Mouse (Mus musculus): ENCODE results near the gene Gm6096. TPM values are rescaled to one million over a fixed set of nuclear protein-coding genes. Genes with fewer than 3 reads are reported as not detected.

Gene Gm6096
- total RNA-seq, 2 experiments from 2014 or later: not detected

- Histone ChIP-seq H3K4me3 (peak overlapping the region; percentile 92), H3K27ac (peak overlapping the region; percentile 99)
- DNase-seq: no peak
- peak; percentile 36 for TF ChIP-seq CTCF (IDR thresholded peaks at IDR 0.05)
- intact Hi-C loops (cut with DNase I): no loop called here
Observed at GRCm38 (mm10) chr7:34226846-34227245, 24.0 kb upstream of the Gm6096 start.

- TF ChIP-seq CTCF (IDR thresholded peaks at IDR 0.05): no peak
- Histone ChIP-seq H3K27ac (peak overlapping the region; percentile 99), H3K4me3 (peak overlapping the region; percentile 92)
- intact Hi-C loops (cut with DNase I): loop anchor here (2.0 kb wide), 1 partner anchor 32 kb away; the partner anchor contains the start of gene Pdcd2l
- peak; percentile 76 for DNase-seq
Observed at GRCm38 (mm10) chr7:34228641-34229040, 22.2 kb upstream of the Gm6096 start.

DNA sequence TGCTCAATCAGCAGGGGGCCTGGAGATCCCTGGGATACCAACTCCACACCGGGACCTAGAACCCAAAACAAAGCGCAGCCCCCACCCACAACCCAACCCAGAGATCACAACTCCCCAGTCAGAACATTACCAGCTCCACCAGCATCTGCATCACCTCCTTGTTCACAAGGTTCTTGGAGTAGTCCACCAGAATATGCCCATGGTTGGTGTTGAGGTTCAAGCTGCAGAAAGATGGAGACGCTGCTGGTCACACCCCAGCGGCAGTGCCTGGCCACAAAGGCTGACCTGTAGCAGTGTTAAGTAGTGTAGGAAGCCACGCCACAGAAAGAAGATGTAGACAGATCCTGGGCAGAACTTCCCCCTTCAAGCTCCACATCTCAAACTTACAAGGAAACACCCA lies 21.7 kb upstream of the Gm6096 start:
- no peak for TF ChIP-seq CTCF (IDR thresholded peaks at IDR 0.05)
- Histone ChIP-seq H3K27ac (peak overlapping the region; percentile 99), H3K4me3 (peak overlapping the region; percentile 92)
- intact Hi-C loops (cut with DNase I): loop anchor here (2.0 kb wide), 1 partner anchor 32 kb away; the partner anchor contains the start of gene Pdcd2l
- DNase-seq: peak; percentile 26

GRCm38 (mm10) chr7:34229691-34230111 lies 21.1 kb upstream of the Gm6096 start:
- intact Hi-C loops (cut with DNase I): loop anchor here (2.0 kb wide), 1 partner anchor 33 kb away; the partner anchor contains the start of gene Pdcd2l
- Histone ChIP-seq H3K4me3 (peak overlapping the region; percentile 92), H3K27ac (peak overlapping the region; percentile 99)
- TF ChIP-seq CTCF (IDR thresholded peaks at IDR 0.05): no peak
- peak; percentile 71 for DNase-seq

DNA sequence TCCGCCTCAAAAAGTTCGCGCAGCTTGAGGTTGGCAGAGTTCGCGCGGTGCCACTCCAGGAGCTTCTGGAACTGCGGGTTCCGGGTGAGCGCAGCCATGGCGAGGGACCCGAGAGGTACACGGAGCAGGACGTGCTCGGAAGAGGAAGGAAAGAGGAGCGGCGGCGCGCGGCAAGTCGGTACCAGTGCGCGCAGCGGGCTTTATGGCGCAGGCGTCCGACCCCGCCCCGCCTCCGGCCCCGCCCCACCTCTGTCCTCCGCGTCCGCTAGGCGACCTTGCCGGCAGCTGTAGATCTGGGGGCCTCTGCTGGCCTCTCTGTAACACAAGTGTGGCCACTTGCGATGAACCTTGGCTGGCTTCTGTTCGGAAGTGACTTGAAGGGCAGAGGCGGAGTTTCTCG lies 20.7 kb upstream of the Gm6096 start, which contains the start of gene Gpi1:
Gene Gpi1, minus strand, starts transcription at position 221 of the 400 bp plus-strand sequence.
- peak within 1 kb of the TSS; percentile 92 for H3K4me3 ChIP-seq
- TF ChIP-seq CTCF (IDR thresholded peaks at IDR 0.05): peak; percentile 46
- intact Hi-C loops (cut with DNase I): no loop called here
- H3K27ac ChIP-seq: peak within 1 kb of the TSS; percentile 99
- DNase-seq: peak; percentile 92

DNA sequence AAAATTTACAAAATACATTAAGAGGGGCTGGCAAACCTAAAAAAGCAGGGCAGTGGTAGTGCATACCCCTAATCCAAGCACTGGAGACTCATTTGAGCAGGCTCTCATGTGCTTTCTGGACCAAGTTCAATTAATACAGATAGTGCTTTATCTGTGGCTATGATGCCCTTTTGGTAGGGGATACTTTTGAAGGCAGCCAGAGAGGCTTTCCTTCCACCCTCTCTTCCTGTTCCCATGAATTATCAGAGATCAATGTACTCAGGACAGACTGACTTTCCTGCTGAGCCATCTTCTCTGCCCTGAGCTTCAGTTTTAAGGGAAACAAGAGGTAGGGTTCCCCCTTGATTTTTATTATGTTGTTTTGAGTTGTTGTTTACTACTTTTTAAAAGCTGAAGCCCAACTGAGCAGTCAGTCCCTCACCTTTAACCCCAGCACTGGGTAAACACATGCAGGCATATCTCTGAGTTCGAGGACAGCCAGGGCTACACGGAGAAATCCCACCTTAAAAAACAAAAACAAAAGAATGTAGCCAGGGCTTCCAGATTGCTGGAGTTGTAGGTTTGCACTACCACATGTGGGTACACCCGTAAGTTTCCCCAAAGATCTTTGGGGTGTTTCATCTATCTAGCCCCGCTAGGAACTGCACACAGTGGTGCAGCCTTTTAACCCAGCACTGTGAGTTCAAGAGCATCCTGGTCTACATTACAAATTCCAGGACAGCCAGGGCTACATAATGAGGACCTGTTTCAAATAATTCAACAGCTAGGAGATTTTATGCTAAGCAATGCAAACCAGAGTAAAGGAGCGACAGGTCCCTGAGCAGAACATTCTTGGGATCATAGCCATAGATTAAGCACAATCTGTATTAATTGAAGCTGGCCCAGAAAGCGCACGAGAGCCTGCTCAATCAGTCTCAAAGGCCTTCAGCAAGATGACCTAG lies 17.8 kb upstream of the Gm6096 start:
- Histone ChIP-seq H3K27ac (peak overlapping the region; percentile 98), H3K4me3 (peak overlapping the region; percentile 66)
- intact Hi-C loops (cut with DNase I): no loop called here
- TF ChIP-seq CTCF (IDR thresholded peaks at IDR 0.05): no peak
- no peak for DNase-seq

- H3K4me3 ChIP-seq: peak overlapping the region; percentile 66
- intact Hi-C loops (cut with DNase I): no loop called here
- peak overlapping the region; percentile 98 for H3K27ac ChIP-seq
- DNase-seq: peak; percentile 99
- TF ChIP-seq CTCF (IDR thresholded peaks at IDR 0.05): no peak
Observed at GRCm38 (mm10) chr7:34233909-34234609, 16.8 kb upstream of the Gm6096 start.

- intact Hi-C loops (cut with DNase I): no loop called here
- peak overlapping the region; percentile 98 for H3K27ac ChIP-seq
- peak overlapping the region; percentile 66 for H3K4me3 ChIP-seq
- no peak for DNase-seq
- TF ChIP-seq CTCF (IDR thresholded peaks at IDR 0.05): no peak
Observed at GRCm38 (mm10) chr7:34234610-34235561, 16.0 kb upstream of the Gm6096 start.

- Histone ChIP-seq H3K4me3 (no peak overlapping the region), H3K27ac (no peak overlapping the region)
- intact Hi-C loops (cut with DNase I): no loop called here
- no peak for DNase-seq
- TF ChIP-seq CTCF (IDR thresholded peaks at IDR 0.05): no peak
Observed at GRCm38 (mm10) chr7:34235602-34236001, 15.2 kb upstream of the Gm6096 start.

GRCm38 (mm10) chr7:34238086-34238485 lies 12.8 kb upstream of the Gm6096 start:
- Histone ChIP-seq H3K27ac (no peak overlapping the region), H3K4me3 (no peak overlapping the region)
- DNase-seq: no peak
- TF ChIP-seq CTCF (IDR thresholded peaks at IDR 0.05): no peak
- intact Hi-C loops (cut with DNase I): no loop called here

GRCm38 (mm10) chr7:34242176-34242575 lies 8.7 kb upstream of the Gm6096 start:
- peak; percentile 38 for DNase-seq
- no peak for TF ChIP-seq CTCF (IDR thresholded peaks at IDR 0.05)
- intact Hi-C loops (cut with DNase I): no loop called here
- Histone ChIP-seq H3K4me3 (no peak overlapping the region), H3K27ac (no peak overlapping the region)

All from gastrocnemius, adult 2 months (tissue).